Mouse (Mus musculus) hindbrain, embryonic 11.5 days (tissue): ENCODE measurements around the gene Poldip2. TPM values are rescaled to one million over a fixed set of nuclear protein-coding genes. Genes with fewer than 3 reads are reported as not detected.

Experiments
- polyA plus RNA-seq: library from polyadenylated mRNA; unstranded; fragments of >200 nt; fragmentation: Nextera tagmentation; extraction: Ambion mirVana; gene quantifications from 2 replicates; pipeline ENCODE4 v1.2.1, GENCODE M21; 2014

The Poldip2 gene
- polyA plus RNA-seq, 1 experiment from 2014 or later = 131 TPM

Other genes with a start within 250 kb of the Poldip2 start
- gene BC030499, start 221.4 kb upstream of the Poldip2 start, polyA plus RNA-seq = 0.11 and 0.20 TPM in 2 replicates
- 48.3 and 52.2 TPM in 2 replicates for gene Spag5, start 210.7 kb upstream of the Poldip2 start, polyA plus RNA-seq
- 2.7 and 3.3 TPM in 2 replicates for gene Aldoc, start 189.2 kb upstream of the Poldip2 start, polyA plus RNA-seq
- 49.4 and 54.2 TPM in 2 replicates for gene Pigs, start 183.8 kb upstream of the Poldip2 start, polyA plus RNA-seq
- 66.2 and 73.1 TPM in 2 replicates for gene Unc119, start 168.7 kb upstream of the Poldip2 start, polyA plus RNA-seq
- gene Foxn1, start 125.6 kb upstream of the Poldip2 start, polyA plus RNA-seq = 0.05 TPM in 1 of 2 replicates, not detected in the other
- not detected in 2 replicates for gene Slc13a2, start 90.0 kb upstream of the Poldip2 start, polyA plus RNA-seq
- 14.5 and 15.9 TPM in 2 replicates for gene Slc46a1, start 46.5 kb upstream of the Poldip2 start, polyA plus RNA-seq
- 16.3 and 17.5 TPM in 2 replicates for gene Sarm1, start 14.4 kb upstream of the Poldip2 start, polyA plus RNA-seq
- gene Vtn, start 13.1 kb upstream of the Poldip2 start, polyA plus RNA-seq = 95.4 and 129 TPM in 2 replicates
- not detected in 2 replicates for gene Sebox, start 8.7 kb upstream of the Poldip2 start, polyA plus RNA-seq
- 91.3 and 95.8 TPM in 2 replicates for gene Tmem199, start within 50 bp of the Poldip2 start, polyA plus RNA-seq
- 63.3 and 66.5 TPM in 2 replicates for gene Tnfaip1, start 24.1 kb downstream of the Poldip2 start, polyA plus RNA-seq
- gene Ift20, start 24.2 kb downstream of the Poldip2 start, polyA plus RNA-seq = 107 and 111 TPM in 2 replicates
- gene Tmem97, start 38.6 kb downstream of the Poldip2 start, polyA plus RNA-seq = 72.0 and 73.8 TPM in 2 replicates
- 27.5 and 34.4 TPM in 2 replicates for gene Nlk, start 185.2 kb downstream of the Poldip2 start, polyA plus RNA-seq
- 32.3 and 33.2 TPM in 2 replicates for gene Ccnq, start 239.5 kb downstream of the Poldip2 start, polyA plus RNA-seq